Mouse (Mus musculus) testis, adult 2 months (tissue): ENCODE results near the gene Apba1. TPM values are rescaled to one million over a fixed set of nuclear protein-coding genes. Genes with fewer than 3 reads are reported as not detected.

Experiments used
- H3K27ac ChIP-seq: fragments of 200-500 bp; 2 replicates; pipeline ENCODE4 v1.5.1; 2012; ENCODE audit warnings: low read depth, low read length; ENCODE audit not compliant: control insufficient read depth, insufficient read depth
- H3K27me3 ChIP-seq: fragments of 200-500 bp; 2 replicates; pipeline ENCODE4 v1.6.1; 2012; ENCODE audit warnings: mild to moderate bottlenecking, low read length, moderate library complexity; ENCODE audit not compliant: control insufficient read depth, insufficient read depth
- H3K36me3 ChIP-seq: fragments of 200-500 bp; 2 replicates; pipeline ENCODE4 v1.6.1; 2012; ENCODE audit warnings: mild to moderate bottlenecking, low read length; ENCODE audit not compliant: control insufficient read depth, insufficient read depth
- H3K4me1 ChIP-seq: fragments of 200-500 bp; 2 replicates; pipeline ENCODE4 v1.6.1; 2012; ENCODE audit warnings: low read length; ENCODE audit not compliant: control insufficient read depth, insufficient read depth
- H3K4me3 ChIP-seq: fragments of 200-500 bp; 2 replicates; pipeline ENCODE4 v1.5.1; 2012; ENCODE audit warnings: low read depth, mild to moderate bottlenecking, low read length, moderate library complexity, mixed read lengths; ENCODE audit not compliant: control insufficient read depth
- CTCF ChIP-seq: fragments of 200-500 bp; IDR thresholded peaks from 2 replicates; pipeline ENCODE4 v1.5.1; 2012; ENCODE audit warnings: low read depth, mild to moderate bottlenecking, inconsistent platforms, low read length, moderate library complexity; ENCODE audit not compliant: control insufficient read depth, insufficient read depth, insufficient replicate concordance
- POLR2A ChIP-seq: fragments of 200-500 bp; IDR thresholded peaks from 2 replicates; pipeline ENCODE4 v1.6.1; 2012; ENCODE audit warnings: low read depth, mild to moderate bottlenecking, inconsistent platforms, low read length, moderate library complexity; ENCODE audit not compliant: control insufficient read depth
- polyA plus RNA-seq: library from polyadenylated mRNA; depleted of rRNA; stranded (reverse); fragments of >200 nt; gene quantifications from 2 replicates; pipeline ENCODE4 v1.2.3, GENCODE M21; 2012

The Apba1 gene
- polyA plus RNA-seq, 1 experiment, result 24.1 TPM

GRCm38 (mm10) chr19:23894822-23895221 lies 136.1 kb downstream of the Apba1 start:
- peak overlapping the region; percentile 82 for H3K4me3 ChIP-seq
- H3K36me3 ChIP-seq, result no peaks in the 10 kb centered on the region; the same call in 1 of the 2 replicates
- TF ChIP-seq CTCF, result no peak
- TF ChIP-seq POLR2A, result no peak
- peaks cover 21% of the 10 kb centered on the region for H3K4me1 ChIP-seq
- H3K27me3 ChIP-seq, result no peaks in the 10 kb centered on the region
- H3K27ac ChIP-seq, result no peak overlapping the region

- no peaks in the 10 kb centered on the region; the same call in 1 of the 2 replicates for H3K36me3 ChIP-seq
- H3K27ac ChIP-seq, result no peak overlapping the region
- H3K27me3 ChIP-seq, result no peaks in the 10 kb centered on the region
- no peak overlapping the region for H3K4me3 ChIP-seq
- peaks cover 15% of the 10 kb centered on the region for H3K4me1 ChIP-seq
- TF ChIP-seq CTCF, result no peak
- no peak for TF ChIP-seq POLR2A
Measured at GRCm38 (mm10) chr19:23896915-23897314, 138.2 kb downstream of the Apba1 start.

- no peak overlapping the region for H3K4me3 ChIP-seq
- H3K36me3 ChIP-seq, result no peaks in the 10 kb centered on the region; the same call in 1 of the 2 replicates
- TF ChIP-seq POLR2A, result no peak
- no peak for TF ChIP-seq CTCF
- H3K4me1 ChIP-seq, result peaks cover 9% of the 10 kb centered on the region
- H3K27ac ChIP-seq, result no peak overlapping the region
- no peaks in the 10 kb centered on the region for H3K27me3 ChIP-seq
Measured at GRCm38 (mm10) chr19:23898501-23898900, 139.8 kb downstream of the Apba1 start.

- Histone ChIP-seq H3K4me1 (no peaks in the 10 kb centered on the region), H3K27me3 (no peaks in the 10 kb centered on the region), H3K27ac (no peak overlapping the region), H3K36me3 (no peaks in the 10 kb centered on the region; the same call in 1 of the 2 replicates), H3K4me3 (no peak overlapping the region)
- TF ChIP-seq CTCF (peak; percentile 47; the same call in 1 of the 2 replicates), POLR2A (no peak)
Measured at GRCm38 (mm10) chr19:23901177-23901576, 142.5 kb downstream of the Apba1 start.

- no peak for TF ChIP-seq POLR2A
- TF ChIP-seq CTCF, result no peak
- Histone ChIP-seq H3K4me1 (no peaks in the 10 kb centered on the region), H3K27ac (no peak overlapping the region), H3K36me3 (no peaks in the 10 kb centered on the region; the same call in 1 of the 2 replicates), H3K27me3 (no peaks in the 10 kb centered on the region), H3K4me3 (no peak overlapping the region)
Measured at GRCm38 (mm10) chr19:23901768-23902167, 143.1 kb downstream of the Apba1 start.

GRCm38 (mm10) chr19:23903066-23903465 lies 144.4 kb downstream of the Apba1 start:
- TF ChIP-seq CTCF (no peak), POLR2A (no peak)
- H3K27ac ChIP-seq, result no peak overlapping the region
- H3K27me3 ChIP-seq, result no peaks in the 10 kb centered on the region
- no peaks in the 10 kb centered on the region for H3K36me3 ChIP-seq
- H3K4me1 ChIP-seq, result no peaks in the 10 kb centered on the region
- no peak overlapping the region for H3K4me3 ChIP-seq

- TF ChIP-seq POLR2A (no peak), CTCF (no peak)
- Histone ChIP-seq H3K4me1 (no peaks in the 10 kb centered on the region), H3K27ac (no peak overlapping the region), H3K36me3 (no peaks in the 10 kb centered on the region), H3K4me3 (no peak overlapping the region), H3K27me3 (no peaks in the 10 kb centered on the region)
Measured at GRCm38 (mm10) chr19:23904922-23905321, 146.2 kb downstream of the Apba1 start.

GRCm38 (mm10) chr19:23905772-23906171 lies 147.1 kb downstream of the Apba1 start:
- H3K4me1 ChIP-seq, result no peaks in the 10 kb centered on the region
- TF ChIP-seq CTCF (no peak), POLR2A (no peak)
- no peaks in the 10 kb centered on the region for H3K36me3 ChIP-seq
- H3K4me3 ChIP-seq, result no peak overlapping the region
- H3K27me3 ChIP-seq, result no peaks in the 10 kb centered on the region
- no peak overlapping the region for H3K27ac ChIP-seq
